Mouse (Mus musculus) C2C12 (cell line): Measurements from ENCODE around the gene Parp9.

ENCODE experiments used
- CEBPB ChIP-seq: IDR thresholded peaks from one replicate; pipeline ENCODE4 v1.6.1; 2011; ENCODE audit warnings: low read depth, mild to moderate bottlenecking, control low read depth, moderate library complexity
- CTCF ChIP-seq: IDR thresholded peaks from one replicate; pipeline ENCODE4 v1.5.1; 2011; ENCODE audit not compliant: control insufficient read depth, insufficient read depth, insufficient read length
- FOSL1 ChIP-seq: IDR thresholded peaks from one replicate; pipeline ENCODE4 v1.8.0; 2011; ENCODE audit warnings: mild to moderate bottlenecking, low read length; ENCODE audit not compliant: poor library complexity, insufficient read depth, severe bottlenecking
- MAX ChIP-seq: IDR thresholded peaks from one replicate; pipeline ENCODE4 v1.6.1; 2011; ENCODE audit warnings: mild to moderate bottlenecking, control low read depth
- MYOG ChIP-seq: IDR thresholded peaks from one replicate; pipeline ENCODE4 v1.6.1; 2011; ENCODE audit not compliant: control insufficient read depth, insufficient read length; ENCODE audit errors: extremely low read depth
- USF1 ChIP-seq: IDR thresholded peaks from one replicate; pipeline ENCODE4 v1.6.1; 2011; ENCODE audit warnings: low read depth, mild to moderate bottlenecking, control low read depth, moderate library complexity

GRCm38 (mm10) chr16:35890645-35891044 lies 47.6 kb upstream of the Parp9 start:
- TF ChIP-seq CEBPB (no peak), FOSL1 (no peak), CTCF (no peak), USF1 (no peak), MYOG (no peak), MAX (no peak)
